Mouse (Mus musculus) lung, postnatal 0 days (tissue): ENCODE results near the gene Phf7.

Experiments used
- CTCF ChIP-seq: IDR thresholded peaks from 2 replicates; pipeline ENCODE4 v1.5.1; 2016; ENCODE audit warnings: antibody characterized with exemption, mild to moderate bottlenecking
- EP300 ChIP-seq: IDR thresholded peaks from 2 replicates; pipeline ENCODE4 v1.6.1; 2016; ENCODE audit warnings: antibody characterized with exemption, mild to moderate bottlenecking, control low read depth

GRCm38 (mm10) chr14:31260374-31260773 lies 9.3 kb upstream of the Phf7 start:
- TF ChIP-seq CTCF: no peak
- no peak for TF ChIP-seq EP300
